Mouse (Mus musculus): ENCODE measurements around the gene Arhgef3.

Gene Arhgef3

DNA sequence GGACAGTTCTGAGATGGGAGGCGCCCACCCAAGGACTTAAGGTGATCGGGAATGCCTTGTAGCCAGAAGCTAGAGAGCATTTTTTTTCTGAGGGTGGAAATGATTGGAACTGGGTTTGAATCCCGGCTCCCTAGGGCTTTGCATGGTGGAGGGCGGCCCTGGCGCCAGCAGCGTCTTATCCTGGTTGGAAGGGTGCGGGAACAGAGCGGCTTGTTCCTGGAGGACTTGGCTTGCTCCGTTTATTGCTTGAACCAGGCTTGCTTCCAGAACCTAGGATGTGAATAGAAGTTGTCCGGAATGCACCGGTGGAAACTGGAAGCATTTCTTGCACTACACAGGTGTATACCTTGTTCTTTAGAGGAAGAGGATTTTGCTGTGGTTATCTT is 569 bp downstream of the Arhgef3 start:
- DNase-seq (ENCODE audit: low read depth) = no peak

DNA sequence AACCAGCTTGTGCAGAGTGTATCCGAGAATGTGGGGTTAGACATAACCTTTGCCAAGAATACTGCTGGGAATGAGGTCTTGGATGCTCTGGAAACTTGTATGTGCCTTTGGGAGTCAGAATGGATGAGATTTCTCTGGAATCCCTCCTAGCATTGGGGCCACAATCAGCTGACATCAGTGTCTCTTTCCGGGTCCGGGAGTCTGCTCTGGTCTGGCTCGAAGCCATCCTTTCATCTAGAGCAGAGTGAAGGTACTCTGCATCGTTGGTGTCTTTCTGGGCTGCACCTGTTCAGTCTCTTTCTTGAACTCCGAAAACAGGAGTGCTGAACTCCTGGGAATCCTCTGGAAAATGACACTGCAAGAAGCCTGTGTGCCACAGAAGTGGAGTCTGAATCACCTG is 1.3 kb downstream of the Arhgef3 start:
- no peak for DNase-seq (ENCODE audit: low read depth)

DNA sequence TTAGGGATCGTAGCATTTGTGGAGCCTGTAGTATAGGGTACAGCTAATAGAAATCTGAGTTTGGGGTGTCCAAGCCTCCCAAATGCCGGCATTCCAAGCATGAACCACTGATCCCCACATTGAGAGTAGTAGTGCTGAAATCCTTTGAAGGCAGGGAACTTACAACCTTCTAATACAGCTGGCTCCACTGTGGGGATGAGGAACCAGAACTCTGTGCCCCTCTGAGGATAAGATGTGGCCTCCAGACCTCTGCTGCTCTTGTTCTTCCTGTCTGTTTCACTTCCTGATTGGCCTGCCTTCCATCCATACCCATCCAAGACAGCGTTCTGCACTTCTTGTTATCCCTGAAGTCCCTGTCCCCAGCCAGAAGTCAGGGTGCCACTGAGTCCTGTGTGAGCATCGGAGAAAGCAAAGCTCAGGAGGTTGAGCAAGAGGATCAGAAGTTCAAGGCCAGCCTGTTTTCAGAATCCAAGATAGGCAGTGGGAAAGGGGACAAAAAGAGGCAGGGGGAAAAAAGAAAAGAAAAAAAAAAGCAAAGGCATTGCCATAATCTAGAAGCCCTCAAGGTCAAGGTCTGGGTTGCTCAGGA is 2.0 kb downstream of the Arhgef3 start:
- no peak for DNase-seq (ENCODE audit: low read depth)

DNA sequence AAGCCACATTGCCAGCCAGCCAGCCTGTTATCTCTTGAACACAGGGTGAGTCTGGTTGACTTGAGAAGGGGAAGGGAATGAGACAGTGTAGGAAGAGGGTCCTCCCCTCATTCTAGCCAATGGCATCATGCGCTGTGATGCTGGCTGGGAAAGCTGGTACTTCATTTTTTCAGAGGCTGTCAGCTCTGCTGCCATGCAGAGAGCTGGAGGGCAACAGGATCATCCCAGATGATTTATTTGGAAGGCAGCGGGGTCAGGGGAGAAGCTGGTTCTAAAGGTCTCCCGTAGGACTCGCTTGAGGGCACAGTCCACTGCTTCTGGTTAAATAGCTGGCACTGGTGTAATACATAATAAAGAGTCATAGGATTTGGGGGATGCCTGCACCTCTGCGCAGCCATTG is 3.8 kb downstream of the Arhgef3 start:
- DNase-seq (ENCODE audit: low read depth) = no peak

- no peak for DNase-seq (ENCODE audit: low read depth)
These were observed 7.9 kb downstream of the Arhgef3 start for GRCm38 (mm10) chr14:27122646-27123045.

DNA sequence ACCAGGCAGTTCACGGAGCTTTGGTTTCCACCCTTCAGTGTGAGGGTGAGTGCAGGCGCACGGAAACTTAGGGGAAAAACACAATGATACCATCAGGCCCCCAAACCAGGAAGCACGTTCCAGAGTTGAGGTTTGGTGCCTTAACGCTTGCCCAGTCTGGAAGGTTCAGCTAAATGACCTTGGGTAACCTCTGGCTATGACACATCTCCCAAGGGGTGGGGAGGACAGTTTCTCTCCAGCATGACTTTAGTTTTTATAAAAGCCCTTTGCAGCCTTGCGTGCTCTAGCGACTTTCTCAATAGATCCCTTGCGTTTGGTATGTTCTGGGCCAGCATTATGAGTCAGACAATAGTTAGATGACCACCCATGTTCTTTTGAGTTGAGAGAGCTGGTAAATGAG is 8.8 kb downstream of the Arhgef3 start:
- DNase-seq (ENCODE audit: low read depth) = peak; percentile 58

- DNase-seq (ENCODE audit: low read depth) = no peak
These were observed 15.3 kb downstream of the Arhgef3 start for GRCm38 (mm10) chr14:27130031-27130430.

DNA sequence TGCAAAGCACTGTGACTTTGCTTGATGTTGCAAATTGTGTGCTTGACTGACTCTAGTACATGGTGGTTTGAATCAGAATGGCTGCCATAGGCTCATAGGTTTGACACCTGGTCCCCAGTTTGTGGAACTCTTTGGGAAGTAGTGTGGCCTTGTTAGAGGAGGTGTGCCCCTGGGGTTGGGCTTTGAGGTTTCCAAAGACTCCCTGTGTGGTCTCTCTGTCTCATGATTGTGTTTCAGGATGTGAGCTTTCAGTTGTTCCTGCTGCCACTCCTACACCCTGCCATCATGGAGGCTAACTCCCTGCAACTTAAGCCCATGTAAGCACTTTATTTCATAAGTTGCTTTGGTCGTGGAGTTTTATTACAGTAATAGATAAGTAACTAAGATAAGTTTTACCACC is 16.0 kb downstream of the Arhgef3 start:
- DNase-seq (ENCODE audit: low read depth) = no peak

- DNase-seq (ENCODE audit: low read depth) = no peak
These were observed 16.8 kb downstream of the Arhgef3 start for GRCm38 (mm10) chr14:27131521-27131920.

DNA sequence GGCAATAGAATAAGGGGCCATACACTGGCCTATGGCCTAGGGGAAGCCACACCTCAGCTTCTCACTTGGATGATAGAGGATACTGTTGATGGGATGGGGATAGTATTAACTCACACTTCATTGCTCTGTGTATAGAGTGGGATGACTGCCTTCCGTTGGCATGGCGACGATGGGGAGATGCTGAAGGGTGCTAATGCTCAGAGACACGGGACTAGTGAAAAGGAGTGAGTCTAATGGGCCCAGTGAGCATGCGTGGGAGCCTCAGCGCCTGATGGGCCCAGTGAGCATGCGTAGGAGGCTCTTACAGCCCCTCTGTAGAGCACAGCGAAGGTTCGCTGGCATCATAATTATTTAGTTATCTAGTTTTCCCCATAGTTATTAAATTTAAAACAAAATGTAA is 24.2 kb downstream of the Arhgef3 start:
- no peak for DNase-seq (ENCODE audit: low read depth)

- DNase-seq (ENCODE audit: low read depth) = no peak
These were observed 25.3 kb downstream of the Arhgef3 start for GRCm38 (mm10) chr14:27139968-27140367.

- no peak for DNase-seq (ENCODE audit: low read depth)
These were observed 26.8 kb downstream of the Arhgef3 start for GRCm38 (mm10) chr14:27141486-27141885.

DNA sequence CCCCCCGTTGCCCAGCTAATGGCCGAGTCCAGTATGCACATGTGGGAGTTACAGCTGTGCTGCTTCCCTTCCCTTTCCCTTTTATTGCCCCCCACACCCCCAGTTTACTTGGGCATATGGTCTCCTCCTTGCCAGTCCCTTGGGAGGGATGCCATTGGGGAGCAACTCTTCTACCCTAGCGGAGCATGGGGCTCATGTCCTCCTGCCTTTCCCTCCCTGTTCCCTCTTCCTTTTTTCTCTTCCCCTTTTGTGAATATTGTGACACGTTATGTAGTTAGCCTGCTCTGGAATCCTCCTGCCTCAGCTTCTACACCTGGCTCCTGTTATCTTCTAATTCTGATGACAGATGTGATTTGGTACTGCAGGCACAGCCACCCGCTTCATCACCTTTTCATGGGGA is 28.0 kb downstream of the Arhgef3 start:
- DNase-seq (ENCODE audit: low read depth) = no peak

- peak; percentile 16 for DNase-seq (ENCODE audit: low read depth)
These were observed 30.7 kb downstream of the Arhgef3 start for GRCm38 (mm10) chr14:27145171-27146045.

DNA sequence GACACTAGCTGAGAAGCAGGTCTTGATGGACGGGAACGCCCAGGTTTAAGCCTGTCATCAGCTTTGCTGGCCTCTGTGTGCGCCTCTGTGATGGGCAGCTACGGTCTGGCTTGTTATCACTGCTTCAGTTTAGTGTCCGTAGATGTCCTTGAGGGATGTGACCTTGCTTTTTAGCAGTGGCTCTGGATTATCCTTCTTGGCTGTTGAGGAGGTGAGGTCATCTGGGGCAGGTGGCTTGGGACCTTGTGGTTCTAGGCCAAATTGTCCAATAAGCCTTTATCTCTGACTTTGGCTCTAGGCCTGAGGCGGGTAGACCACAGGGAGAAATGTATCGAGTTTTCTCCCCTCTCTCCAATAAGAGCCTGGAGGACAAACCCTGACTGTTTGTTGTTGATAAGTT is 33.0 kb downstream of the Arhgef3 start:
- DNase-seq (ENCODE audit: low read depth) = no peak

GRCm38 (mm10) chr14:27149401-27149800 is 34.7 kb downstream of the Arhgef3 start:
- DNase-seq (ENCODE audit: low read depth) = no peak

- no peak for DNase-seq (ENCODE audit: low read depth)
These were observed 35.4 kb downstream of the Arhgef3 start for GRCm38 (mm10) chr14:27150011-27150640.

DNA sequence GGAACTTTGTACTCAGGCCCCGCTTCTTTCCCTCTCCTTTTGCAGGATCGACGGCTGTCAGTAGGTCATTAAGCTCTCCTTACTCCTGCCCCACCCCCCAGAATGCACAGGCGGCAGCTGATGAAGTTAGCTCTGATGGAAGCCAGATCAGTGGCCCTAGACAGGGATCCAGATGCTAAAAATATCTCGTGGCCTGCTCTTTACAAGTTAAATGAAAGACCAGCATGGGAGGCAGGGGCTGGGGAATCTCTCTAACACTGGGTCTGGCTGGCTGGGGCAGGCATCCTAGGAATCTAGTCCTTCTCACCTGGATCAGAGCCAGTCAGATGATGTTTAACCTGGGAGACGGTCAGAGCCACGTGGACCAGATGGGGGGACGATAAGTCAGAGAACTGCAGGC is 36.7 kb downstream of the Arhgef3 start:
- no peak for DNase-seq (ENCODE audit: low read depth)

- no peak for DNase-seq (ENCODE audit: low read depth)
These were observed 40.4 kb downstream of the Arhgef3 start for GRCm38 (mm10) chr14:27155088-27155487.

DNA sequence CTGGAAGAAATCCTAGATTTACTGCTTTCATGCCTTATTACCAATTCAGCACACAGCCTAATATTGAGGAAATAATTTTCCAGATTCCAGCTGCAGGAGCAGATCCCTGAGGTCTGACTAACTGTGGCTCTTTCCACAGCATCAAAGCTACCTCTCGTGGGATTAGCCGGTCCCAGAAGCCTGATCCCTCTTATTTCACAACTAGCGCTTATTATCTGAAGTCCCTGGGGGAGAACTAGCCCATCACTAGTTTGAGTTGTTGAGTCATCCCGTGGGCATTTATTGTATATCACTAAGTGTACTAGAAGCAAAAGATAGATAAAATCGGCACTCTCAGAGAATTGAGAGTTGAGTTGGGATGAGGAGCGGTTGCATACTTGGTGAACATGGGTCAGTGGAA is 41.3 kb downstream of the Arhgef3 start:
- no peak for DNase-seq (ENCODE audit: low read depth)

DNA sequence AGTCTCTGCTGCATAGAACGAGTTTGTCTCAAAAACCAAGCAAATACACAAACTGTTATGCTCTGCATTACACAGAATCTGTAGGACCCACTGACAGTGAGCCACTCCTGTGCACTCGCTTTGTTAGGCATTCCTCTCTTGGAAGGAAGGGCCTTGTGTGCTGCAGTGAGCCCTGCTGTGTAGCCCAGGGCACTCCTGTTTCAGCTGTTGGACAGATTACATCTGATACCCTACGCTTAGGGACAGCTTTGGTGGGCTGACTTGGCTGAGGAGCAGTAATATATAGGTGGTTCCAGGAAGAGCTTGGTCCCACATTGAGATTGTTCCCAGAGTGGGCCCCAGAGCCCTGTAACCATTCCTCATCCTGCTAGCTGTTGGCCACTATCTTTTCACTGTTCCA is 43.4 kb downstream of the Arhgef3 start:
- DNase-seq (ENCODE audit: low read depth) = no peak

GRCm38 (mm10) chr14:27158782-27159181 is 44.1 kb downstream of the Arhgef3 start:
- DNase-seq (ENCODE audit: low read depth) = no peak

GRCm38 (mm10) chr14:27160762-27161161 is 46.1 kb downstream of the Arhgef3 start:
- DNase-seq (ENCODE audit: low read depth) = no peak

All from fibroblast of lung, adult 2 months (primary cell).